Mouse (Mus musculus) lung, embryonic 16.5 days (tissue): ENCODE data around the gene Atl2. TPM values are rescaled to one million over a fixed set of nuclear protein-coding genes. Genes with fewer than 3 reads are reported as not detected.

Experiments used
- ATAC-seq: fragments of 200-750 bp; cut with Nextera tagmentation; 2 replicates; pipeline ENCODE4 v1.8.0; 2017; ENCODE audit warnings: low read depth, mild to moderate bottlenecking, moderate library complexity
- H3K27ac ChIP-seq: fragments of 300-500 bp; sonication (generic); 2 replicates; pipeline ENCODE4 v1.5.1; 2014; ENCODE audit warnings: mild to moderate bottlenecking, control low read depth, low read length
- H3K27me3 ChIP-seq: fragments of 300-500 bp; sonication (generic); 2 replicates; pipeline ENCODE4 v1.6.1; 2014; ENCODE audit warnings: low read depth, low read length, mixed read lengths; ENCODE audit not compliant: control insufficient read depth, insufficient read depth
- H3K36me3 ChIP-seq: fragments of 300-500 bp; sonication (generic); 2 replicates; pipeline ENCODE4 v1.6.1; 2014; ENCODE audit warnings: low read length; ENCODE audit not compliant: control insufficient read depth, insufficient read depth
- H3K4me1 ChIP-seq: fragments of 300-500 bp; sonication (generic); replicated peaks from 2 replicates; pipeline ENCODE4 v1.6.1; 2014; ENCODE audit warnings: low read length, mixed read lengths; ENCODE audit not compliant: control insufficient read depth, insufficient read depth
- H3K4me2 ChIP-seq: fragments of 300-500 bp; sonication (generic); 2 replicates; pipeline ENCODE4 v1.6.1; 2014; ENCODE audit warnings: low read depth, low read length, control low read depth
- H3K4me3 ChIP-seq: fragments of 300-500 bp; sonication (generic); 2 replicates; pipeline ENCODE4 v1.5.1; 2014; ENCODE audit warnings: mild to moderate bottlenecking, low read length, control low read depth
- H3K9ac ChIP-seq: fragments of 300-500 bp; sonication (generic); 2 replicates; pipeline ENCODE4 v1.6.1; 2014; ENCODE audit warnings: low read length, control low read depth
- H3K9me3 ChIP-seq: fragments of 300-500 bp; sonication (generic); 2 replicates; pipeline ENCODE4 v1.6.1; 2016; ENCODE audit warnings: low read length; ENCODE audit not compliant: control insufficient read depth
- WGBS: fragments of 180-500 bp; shearing (Covaris S2); extraction: QIAGEN DNeasy Blood & Tissue Kit; methylation state at CpG from one replicate; pipeline ENCODE4 v1.1.7; 2014; 5-methylcytosine and 5-hydroxymethylcytosine counted together
- polyA plus RNA-seq: library from polyadenylated mRNA; unstranded; fragments of >200 nt; fragmentation: Nextera tagmentation; extraction: Ambion mirVana; gene quantifications from 2 replicates; pipeline ENCODE4 v1.2.1, GENCODE M21; 2015

The Atl2 gene
- polyA plus RNA-seq, 1 experiment from 2014 or later, result 38.4 TPM

- H3K4me3 ChIP-seq, result no peak overlapping the region
- H3K9ac ChIP-seq, result no peak overlapping the region
- no peaks in the 10 kb centered on the region for H3K27me3 ChIP-seq
- H3K4me2 ChIP-seq, result no peak overlapping the region
- 0 out of 2 replicates have a peak, but pooled peaks cover 3% of the 10 kb centered on the region for H3K4me1 ChIP-seq
- ATAC-seq, result no peak
- no peak overlapping the region for H3K27ac ChIP-seq
- 61% methylated on average over 7 of the region's 7 CpGs for WGBS
- no peaks in the 10 kb centered on the region for H3K9me3 ChIP-seq
- H3K36me3 ChIP-seq, result no peaks in the 10 kb centered on the region
Measured at GRCm38 (mm10) chr17:79836978-79837377, 58.9 kb downstream of the Atl2 start.

GRCm38 (mm10) chr17:79835714-79836373 lies 60.1 kb downstream of the Atl2 start:
- 33% methylated on average over 5 of the region's 5 CpGs for WGBS
- no peak for ATAC-seq
- Histone ChIP-seq H3K4me2 (no peak overlapping the region), H3K36me3 (no peaks in the 10 kb centered on the region), H3K4me3 (no peak overlapping the region), H3K27ac (no peak overlapping the region), H3K9ac (no peak overlapping the region), H3K4me1 (0 out of 2 replicates have a peak, but pooled peaks cover 3% of the 10 kb centered on the region), H3K9me3 (no peaks in the 10 kb centered on the region), H3K27me3 (no peaks in the 10 kb centered on the region)

GRCm38 (mm10) chr17:79832284-79832683 lies 63.6 kb downstream of the Atl2 start:
- 50% methylated on average over 1 of the region's 1 CpGs for WGBS
- H3K4me3 ChIP-seq, result no peak overlapping the region
- H3K9ac ChIP-seq, result no peak overlapping the region
- no peak for ATAC-seq
- 0 out of 2 replicates have a peak, but pooled peaks cover 3% of the 10 kb centered on the region for H3K4me1 ChIP-seq
- no peaks in the 10 kb centered on the region for H3K27me3 ChIP-seq
- H3K4me2 ChIP-seq, result no peak overlapping the region
- no peaks in the 10 kb centered on the region for H3K9me3 ChIP-seq
- no peaks in the 10 kb centered on the region for H3K36me3 ChIP-seq
- H3K27ac ChIP-seq, result no peak overlapping the region

GRCm38 (mm10) chr17:79826482-79827034 lies 69.4 kb downstream of the Atl2 start:
- H3K4me3 ChIP-seq, result no peak overlapping the region
- no peak overlapping the region for H3K4me2 ChIP-seq
- ATAC-seq, result no peak
- H3K27me3 ChIP-seq, result no peaks in the 10 kb centered on the region
- H3K27ac ChIP-seq, result no peak overlapping the region
- WGBS, result 74% methylated on average over 6 of the region's 6 CpGs
- peaks cover 5% of the 10 kb centered on the region; the same call in 1 of the 2 replicates for H3K4me1 ChIP-seq
- H3K36me3 ChIP-seq, result no peaks in the 10 kb centered on the region
- no peaks in the 10 kb centered on the region for H3K9me3 ChIP-seq
- no peak overlapping the region for H3K9ac ChIP-seq

GRCm38 (mm10) chr17:79825241-79826030 lies 70.5 kb downstream of the Atl2 start:
- H3K27me3 ChIP-seq, result no peaks in the 10 kb centered on the region
- H3K9ac ChIP-seq, result no peak overlapping the region
- no peak overlapping the region for H3K27ac ChIP-seq
- WGBS, result 74% methylated on average over 11 of the region's 11 CpGs
- no peak overlapping the region for H3K4me3 ChIP-seq
- no peak overlapping the region for H3K4me2 ChIP-seq
- H3K9me3 ChIP-seq, result no peaks in the 10 kb centered on the region
- no peaks in the 10 kb centered on the region for H3K36me3 ChIP-seq
- peaks cover 5% of the 10 kb centered on the region; the same call in 1 of the 2 replicates for H3K4me1 ChIP-seq
- ATAC-seq, result 0 out of 2 replicates have a peak, but pooled peaks have one; percentile 20

- WGBS, result 72% methylated on average over 1 of the region's 1 CpGs
- Histone ChIP-seq H3K4me1 (peaks cover 5% of the 10 kb centered on the region; the same call in 1 of the 2 replicates), H3K9ac (no peak overlapping the region), H3K4me2 (no peak overlapping the region), H3K4me3 (no peak overlapping the region), H3K27me3 (no peaks in the 10 kb centered on the region), H3K27ac (no peak overlapping the region), H3K9me3 (no peaks in the 10 kb centered on the region), H3K36me3 (no peaks in the 10 kb centered on the region)
- no peak for ATAC-seq
Measured at GRCm38 (mm10) chr17:79824406-79824805, 71.5 kb downstream of the Atl2 start.

GRCm38 (mm10) chr17:79818884-79819283 lies 77.0 kb downstream of the Atl2 start:
- Histone ChIP-seq H3K9me3 (no peaks in the 10 kb centered on the region), H3K36me3 (no peaks in the 10 kb centered on the region), H3K27ac (no peak overlapping the region), H3K4me3 (no peak overlapping the region), H3K9ac (no peak overlapping the region), H3K4me1 (no peaks in the 10 kb centered on the region; the same call in none of the 2 replicates), H3K4me2 (no peak overlapping the region), H3K27me3 (no peaks in the 10 kb centered on the region)
- ATAC-seq, result 0 out of 2 replicates have a peak, but pooled peaks have one; percentile 31
- WGBS, result 41% methylated on average over 3 of the region's 3 CpGs

GRCm38 (mm10) chr17:79817995-79818394 lies 77.9 kb downstream of the Atl2 start:
- Histone ChIP-seq H3K36me3 (no peaks in the 10 kb centered on the region), H3K4me3 (no peak overlapping the region), H3K4me1 (no peaks in the 10 kb centered on the region; the same call in none of the 2 replicates), H3K27me3 (no peaks in the 10 kb centered on the region), H3K9ac (no peak overlapping the region), H3K4me2 (no peak overlapping the region), H3K9me3 (no peaks in the 10 kb centered on the region), H3K27ac (no peak overlapping the region)
- 30% methylated on average over 7 of the region's 7 CpGs for WGBS
- no peak for ATAC-seq

GRCm38 (mm10) chr17:79817551-79817950 lies 78.4 kb downstream of the Atl2 start:
- no peak overlapping the region for H3K4me3 ChIP-seq
- WGBS, result 72% methylated on average over 9 of the region's 9 CpGs
- ATAC-seq, result no peak

More at GRCm38 (mm10) chr17:79817551-79817950, 78.4 kb downstream of the Atl2 start:
- no peaks in the 10 kb centered on the region for H3K36me3 ChIP-seq
- H3K27me3 ChIP-seq, result no peaks in the 10 kb centered on the region
- no peaks in the 10 kb centered on the region for H3K9me3 ChIP-seq
- H3K9ac ChIP-seq, result no peak overlapping the region
- H3K4me2 ChIP-seq, result no peak overlapping the region
- no peak overlapping the region for H3K27ac ChIP-seq
- H3K4me1 ChIP-seq, result no peaks in the 10 kb centered on the region; the same call in none of the 2 replicates
